Mouse (Mus musculus) heart, adult 9 months (tissue): ENCODE measurements at regions not wholly inside any gene's neighbourhood (a gene's known extent, or its start where the extent isn't known, plus 50 kb on each side); places are given as distances from the start of the nearest gene placed in this dataset.

Source experiments
- DNase-seq, 2 experiments: peaks; one replicate each; pipeline ENCODE4 v3.0.0; 2022; ENCODE audit warnings: low spot score in 2 of 2

- no peak for DNase-seq
Measured at GRCm38 (mm10) chrX:99548284-99549019, 77.4 kb upstream of the Pja1 start.

GRCm38 (mm10) chrX:99544410-99544809, 73.3 kb upstream of the Pja1 start:
- DNase-seq: no peak

GRCm38 (mm10) chrX:99541916-99542315, 70.8 kb upstream of the Pja1 start:
- DNase-seq: no peak

GRCm38 (mm10) chrX:99540087-99540576, 69.1 kb upstream of the Pja1 start:
- DNase-seq: no peak

GRCm38 (mm10) chrX:99539684-99540083, 68.6 kb upstream of the Pja1 start:
- DNase-seq: no peak

GRCm38 (mm10) chrX:99537814-99538213, 66.7 kb upstream of the Pja1 start:
- no peak for DNase-seq

- DNase-seq: no peak
Measured at GRCm38 (mm10) chrX:99534922-99535321, 63.8 kb upstream of the Pja1 start.

GRCm38 (mm10) chrX:99531154-99531553, 60.1 kb upstream of the Pja1 start:
- peak; percentile 30 to 33 for DNase-seq

GRCm38 (mm10) chrX:99530511-99530910, 59.4 kb upstream of the Pja1 start:
- DNase-seq: no peak

- DNase-seq: no peak
Measured at GRCm38 (mm10) chrX:99523306-99523705, 52.2 kb upstream of the Pja1 start.

GRCm38 (mm10) chrX:99522830-99523229, 51.8 kb upstream of the Pja1 start:
- peak in 1 of 2 experiments; percentile 46 for DNase-seq

- DNase-seq: no peak
Measured at GRCm38 (mm10) chrX:99522289-99522688, 51.2 kb upstream of the Pja1 start.

GRCm38 (mm10) chrX:99521866-99522265, 50.8 kb upstream of the Pja1 start:
- DNase-seq: no peak
